Mouse (Mus musculus): ENCODE measurements around the gene Rab3a. TPM values are rescaled to one million over a fixed set of nuclear protein-coding genes. Genes with fewer than 3 reads are reported as not detected.

The Rab3a gene
- total RNA-seq, 2 experiments from 2014 or later, result 1.6 to 5.5 TPM

GRCm38 (mm10) chr8:70796403-70797080 is 42.1 kb downstream of the Rab3a start:
- ATAC-seq (replicated peaks; ENCODE audit: poor library complexity, severe bottlenecking), result no peak

GRCm38 (mm10) chr8:70797081-70798070 is 42.9 kb downstream of the Rab3a start:
- ATAC-seq (replicated peaks; ENCODE audit: poor library complexity, severe bottlenecking), result peak; percentile 44

DNA sequence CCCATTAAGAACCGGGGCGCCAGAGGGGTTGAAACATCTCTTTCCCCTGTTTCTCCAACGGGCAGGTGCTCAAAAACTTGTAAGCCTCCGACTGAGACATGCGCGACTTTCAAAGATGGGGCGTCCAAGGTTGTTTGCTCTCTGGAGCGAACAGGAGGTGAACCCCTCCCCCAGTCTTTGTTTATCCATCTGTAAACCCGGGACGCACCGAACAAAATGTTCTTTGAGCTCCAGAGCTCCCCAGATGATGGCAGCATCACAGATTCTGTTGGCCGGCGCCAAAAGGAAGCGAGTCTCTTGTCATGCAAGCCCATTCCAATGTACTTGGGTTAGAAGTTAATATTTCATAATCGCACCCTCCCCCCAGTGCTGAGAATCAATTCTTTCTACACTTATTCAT is 43.8 kb downstream of the Rab3a start:
- ATAC-seq (replicated peaks; ENCODE audit: poor library complexity, severe bottlenecking), result no peak

- ATAC-seq (replicated peaks; ENCODE audit: poor library complexity, severe bottlenecking), result no peak
Observed at GRCm38 (mm10) chr8:70800648-70801047, 46.2 kb downstream of the Rab3a start.

GRCm38 (mm10) chr8:70801156-70801555 is 46.7 kb downstream of the Rab3a start:
- peak; percentile 4; the same call in 1 of the 2 replicates for ATAC-seq (replicated peaks; ENCODE audit: poor library complexity, severe bottlenecking)

DNA sequence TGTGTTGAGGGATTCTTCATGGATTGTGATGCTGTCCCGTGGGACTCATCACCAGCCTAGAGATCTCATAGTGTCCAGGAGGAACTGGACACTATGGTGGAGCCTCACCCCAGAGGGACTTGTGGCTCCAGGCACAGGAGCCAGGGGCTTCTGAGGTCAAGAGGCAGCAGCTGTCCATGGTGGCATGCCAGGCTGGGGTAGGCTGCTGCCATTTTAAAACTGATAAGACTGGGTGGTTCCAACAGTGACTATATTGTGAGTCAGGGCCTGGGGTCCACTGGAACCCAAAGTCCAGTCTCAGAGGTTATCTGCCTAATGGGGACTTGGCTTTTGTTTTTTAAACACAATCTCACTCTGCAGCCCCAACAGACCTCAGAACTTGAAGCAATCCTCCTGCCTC is 47.4 kb downstream of the Rab3a start:
- ATAC-seq (replicated peaks; ENCODE audit: poor library complexity, severe bottlenecking), result no peak

DNA sequence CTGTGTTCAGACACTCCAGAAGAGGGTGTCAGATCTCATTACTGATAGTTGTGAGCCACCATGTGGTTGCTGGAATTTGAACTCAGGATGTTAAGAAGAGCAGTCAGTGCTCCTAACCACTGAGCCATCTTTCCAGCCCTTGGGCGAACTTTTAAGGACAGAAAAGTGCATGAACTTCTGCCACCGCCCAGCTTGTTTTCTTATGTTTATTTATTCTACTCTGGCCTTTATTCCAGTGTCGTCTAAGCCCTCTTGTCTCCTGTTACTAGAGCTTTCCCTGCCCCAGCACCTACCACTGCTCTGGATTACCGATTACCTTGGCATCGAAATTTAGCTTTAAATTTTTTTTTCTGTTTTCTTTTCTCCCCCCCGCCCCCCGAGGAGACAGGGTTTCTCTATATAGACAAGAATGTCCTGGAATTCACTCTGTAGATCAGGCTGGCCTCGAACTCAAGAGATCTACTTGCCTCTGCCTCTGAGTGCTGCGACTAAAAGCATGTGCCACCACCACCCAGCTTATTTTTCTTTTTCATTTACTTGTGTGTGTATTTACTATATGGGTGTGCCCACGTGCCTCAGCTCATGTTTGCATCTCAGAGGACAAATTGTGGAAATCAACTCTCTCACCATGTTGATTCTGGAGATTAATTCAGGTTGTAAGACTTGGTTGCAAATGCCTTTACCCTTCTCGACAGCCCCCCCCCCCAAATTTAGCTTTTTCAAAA is 48.5 kb downstream of the Rab3a start:
- no peak for ATAC-seq (replicated peaks; ENCODE audit: poor library complexity, severe bottlenecking)

- ATAC-seq (replicated peaks; ENCODE audit: poor library complexity, severe bottlenecking), result peak; percentile 50
Observed at GRCm38 (mm10) chr8:70803761-70804480, 49.4 kb downstream of the Rab3a start.

- ATAC-seq (replicated peaks; ENCODE audit: poor library complexity, severe bottlenecking), result peak; percentile 61
Observed at GRCm38 (mm10) chr8:70804481-70805206, 50.2 kb downstream of the Rab3a start, which contains the start of gene Mast3. TSS of gene Mast3 (minus strand) at chr8:70805054.

- ATAC-seq (replicated peaks; ENCODE audit: poor library complexity, severe bottlenecking), result peak; percentile 62
Observed at GRCm38 (mm10) chr8:70806541-70806940, 52.1 kb downstream of the Rab3a start.

DNA sequence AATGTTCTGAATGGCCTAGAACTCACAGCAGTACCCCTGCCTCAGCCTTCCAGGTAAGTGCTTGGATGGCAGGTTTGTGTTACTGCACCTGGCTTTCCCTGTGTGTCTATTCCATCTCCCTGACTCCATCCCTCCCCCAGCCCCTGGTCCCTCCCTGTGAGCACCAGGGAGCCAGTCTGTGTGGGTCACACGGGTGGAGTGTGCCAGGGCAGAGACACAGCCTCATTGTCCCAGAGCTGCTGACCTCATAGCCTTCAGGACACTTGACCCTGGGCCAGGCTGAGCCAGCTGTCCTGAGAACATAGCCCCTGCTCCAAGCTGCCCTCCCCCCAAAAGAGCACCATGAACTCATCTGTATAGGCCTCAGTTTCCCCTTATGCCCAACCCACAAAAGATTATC is 52.8 kb downstream of the Rab3a start:
- ATAC-seq (replicated peaks; ENCODE audit: poor library complexity, severe bottlenecking), result no peak

DNA sequence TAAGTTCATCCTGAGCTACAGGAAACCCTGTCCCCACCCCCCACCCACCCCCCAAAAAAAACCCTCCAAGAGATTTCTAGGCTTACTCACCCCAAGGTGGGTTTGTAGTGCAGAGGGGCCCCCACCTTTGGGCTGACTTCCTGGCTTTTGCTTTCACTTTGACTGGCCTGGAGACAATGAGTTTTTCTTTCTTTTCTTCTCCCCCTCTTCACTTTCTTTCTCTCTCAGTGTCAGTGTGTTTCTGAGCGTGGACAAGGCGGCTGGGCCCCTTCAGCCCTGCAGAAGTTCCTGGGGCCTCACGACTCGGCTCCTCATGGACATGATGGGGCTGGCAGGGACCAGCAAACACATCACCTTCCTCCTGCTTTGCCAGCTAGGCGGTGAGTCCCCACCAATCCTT is 53.8 kb downstream of the Rab3a start, which contains the start of gene Il12rb1:
Il12rb1 (plus strand) TSS at position 211 of the 400 bp plus-strand sequence.
- ATAC-seq (replicated peaks; ENCODE audit: poor library complexity, severe bottlenecking), result 0 out of 2 replicates have a peak, but pooled peaks have one; percentile 2

Other genes with a start within 250 kb of the Rab3a start
- gene Rex1bd, start 247.9 kb upstream of the Rab3a start, total RNA-seq (2014; fragmentation: Nextera tagmentation), result 21.7 and 30.2 TPM in 2 replicates
- 33.4 and 64.9 TPM in 2 replicates for gene Rex1bd, start 247.9 kb upstream of the Rab3a start, total RNA-seq (2017)
- 2,675 and 2,799 TPM in 2 replicates for gene Uba52, start 243.9 kb upstream of the Rab3a start, total RNA-seq (2014; fragmentation: Nextera tagmentation)
- gene Uba52, start 243.9 kb upstream of the Rab3a start, total RNA-seq (2017), result 3,231 and 3,572 TPM in 2 replicates
- 113 and 149 TPM in 2 replicates for gene Fkbp8, start 227.0 kb upstream of the Rab3a start, total RNA-seq (2014; fragmentation: Nextera tagmentation)
- 107 and 118 TPM in 2 replicates for gene Fkbp8, start 227.0 kb upstream of the Rab3a start, total RNA-seq (2017)
- 83.7 and 84.5 TPM in 2 replicates for gene Kxd1, start 226.7 kb upstream of the Rab3a start, total RNA-seq (2014; fragmentation: Nextera tagmentation)
- gene Kxd1, start 226.7 kb upstream of the Rab3a start, total RNA-seq (2017), result 68.7 and 74.4 TPM in 2 replicates
- gene Ell, start 215.2 kb upstream of the Rab3a start, total RNA-seq (2014; fragmentation: Nextera tagmentation), result 11.7 and 13.6 TPM in 2 replicates
- 5.5 and 5.7 TPM in 2 replicates for gene Ell, start 215.2 kb upstream of the Rab3a start, total RNA-seq (2017)
- gene Isyna1, start 160.3 kb upstream of the Rab3a start, total RNA-seq (2014; fragmentation: Nextera tagmentation), result 30.8 and 66.6 TPM in 2 replicates
- gene Isyna1, start 160.3 kb upstream of the Rab3a start, total RNA-seq (2017), result 35.2 and 38.6 TPM in 2 replicates
- 53.8 and 75.4 TPM in 2 replicates for gene Ssbp4, start 145.8 kb upstream of the Rab3a start, total RNA-seq (2014; fragmentation: Nextera tagmentation)
- gene Ssbp4, start 145.8 kb upstream of the Rab3a start, total RNA-seq (2017), result 35.2 and 87.9 TPM in 2 replicates
- 2.9 and 5.2 TPM in 2 replicates for gene Lrrc25, start 138.5 kb upstream of the Rab3a start, total RNA-seq (2014; fragmentation: Nextera tagmentation)
- 1.1 and 3.1 TPM in 2 replicates for gene Lrrc25, start 138.5 kb upstream of the Rab3a start, total RNA-seq (2017)
- gene Gdf15, start 122.2 kb upstream of the Rab3a start, total RNA-seq (2014; fragmentation: Nextera tagmentation), result not detected in 2 replicates
- 0.67 TPM in 1 of 2 replicates, not detected in the other for gene Gdf15, start 122.2 kb upstream of the Rab3a start, total RNA-seq (2017)
- 8.5 and 31.0 TPM in 2 replicates for gene Pgpep1, start 94.3 kb upstream of the Rab3a start, total RNA-seq (2014; fragmentation: Nextera tagmentation)
- gene Pgpep1, start 94.3 kb upstream of the Rab3a start, total RNA-seq (2017), result 6.5 and 6.9 TPM in 2 replicates
- gene Lsm4, start 81.4 kb upstream of the Rab3a start, total RNA-seq (2014; fragmentation: Nextera tagmentation), result 187 and 226 TPM in 2 replicates
- 247 and 312 TPM in 2 replicates for gene Lsm4, start 81.4 kb upstream of the Rab3a start, total RNA-seq (2017)
- gene Jund, start 55.7 kb upstream of the Rab3a start, total RNA-seq (2014; fragmentation: Nextera tagmentation), result 7.7 and 12.3 TPM in 2 replicates
- 24.6 and 27.0 TPM in 2 replicates for gene Jund, start 55.7 kb upstream of the Rab3a start, total RNA-seq (2017)
- not detected in 2 replicates for gene Iqcn, start 51.2 kb upstream of the Rab3a start, total RNA-seq (2014; fragmentation: Nextera tagmentation)
- not detected in 2 replicates for gene Iqcn, start 51.2 kb upstream of the Rab3a start, total RNA-seq (2017)
- not detected in 2 replicates for gene Gm3336, start 36.1 kb upstream of the Rab3a start, total RNA-seq (2014; fragmentation: Nextera tagmentation)
- not detected in 2 replicates for gene Gm3336, start 36.1 kb upstream of the Rab3a start, total RNA-seq (2017)
- gene Pde4c, start 31.0 kb upstream of the Rab3a start, total RNA-seq (2014; fragmentation: Nextera tagmentation), result not detected in 2 replicates
- gene Pde4c, start 31.0 kb upstream of the Rab3a start, total RNA-seq (2017), result not detected in 2 replicates
- gene Mpv17l2, start 6.3 kb downstream of the Rab3a start, total RNA-seq (2014; fragmentation: Nextera tagmentation), result 28.6 and 41.1 TPM in 2 replicates
- 9.0 and 9.3 TPM in 2 replicates for gene Mpv17l2, start 6.3 kb downstream of the Rab3a start, total RNA-seq (2017)
- 6.6 and 14.0 TPM in 2 replicates for gene Pik3r2, start 22.0 kb downstream of the Rab3a start, total RNA-seq (2014; fragmentation: Nextera tagmentation)
- gene Pik3r2, start 22.0 kb downstream of the Rab3a start, total RNA-seq (2017), result 12.1 and 16.6 TPM in 2 replicates
- 74.8 and 78.5 TPM in 2 replicates for gene Mast3, start 50.4 kb downstream of the Rab3a start, total RNA-seq (2014; fragmentation: Nextera tagmentation)
- gene Mast3, start 50.4 kb downstream of the Rab3a start, total RNA-seq (2017), result 12.4 and 12.5 TPM in 2 replicates
- 0.24 and 0.62 TPM in 2 replicates for gene Il12rb1, start 53.8 kb downstream of the Rab3a start, total RNA-seq (2014; fragmentation: Nextera tagmentation)
- 0.52 and 1.4 TPM in 2 replicates for gene Il12rb1, start 53.8 kb downstream of the Rab3a start, total RNA-seq (2017)
- 5.0 and 16.1 TPM in 2 replicates for gene Arrdc2, start 85.0 kb downstream of the Rab3a start, total RNA-seq (2014; fragmentation: Nextera tagmentation)
- 4.7 and 8.7 TPM in 2 replicates for gene Arrdc2, start 85.0 kb downstream of the Rab3a start, total RNA-seq (2017)
- gene Kcnn1, start 108.6 kb downstream of the Rab3a start, total RNA-seq (2014; fragmentation: Nextera tagmentation), result 0.30 and 0.49 TPM in 2 replicates
- 0.90 and 3.5 TPM in 2 replicates for gene Kcnn1, start 108.6 kb downstream of the Rab3a start, total RNA-seq (2017)
- 19.4 and 22.3 TPM in 2 replicates for gene Ccdc124, start 119.3 kb downstream of the Rab3a start, total RNA-seq (2014; fragmentation: Nextera tagmentation)
- 35.9 and 38.9 TPM in 2 replicates for gene Ccdc124, start 119.3 kb downstream of the Rab3a start, total RNA-seq (2017)
- not detected in 2 replicates for gene Slc5a5, start 138.1 kb downstream of the Rab3a start, total RNA-seq (2014; fragmentation: Nextera tagmentation)
- gene Slc5a5, start 138.1 kb downstream of the Rab3a start, total RNA-seq (2017), result 0.15 TPM in 1 of 2 replicates, not detected in the other
- 5,658 and 6,549 TPM in 2 replicates for gene Rpl18a, start 142.7 kb downstream of the Rab3a start, total RNA-seq (2014; fragmentation: Nextera tagmentation)
- 2,742 and 3,425 TPM in 2 replicates for gene Rpl18a, start 142.7 kb downstream of the Rab3a start, total RNA-seq (2017)
- gene Map1s, start 151.3 kb downstream of the Rab3a start, total RNA-seq (2014; fragmentation: Nextera tagmentation), result 12.1 and 24.0 TPM in 2 replicates
- gene Map1s, start 151.3 kb downstream of the Rab3a start, total RNA-seq (2017), result 7.4 and 7.6 TPM in 2 replicates

All from granulocyte monocyte progenitor cell, adult 5-6 weeks (primary cell).